Comparison of ENCODE assay signal across 20 mouse cellular contexts in the genomic region with DNA sequence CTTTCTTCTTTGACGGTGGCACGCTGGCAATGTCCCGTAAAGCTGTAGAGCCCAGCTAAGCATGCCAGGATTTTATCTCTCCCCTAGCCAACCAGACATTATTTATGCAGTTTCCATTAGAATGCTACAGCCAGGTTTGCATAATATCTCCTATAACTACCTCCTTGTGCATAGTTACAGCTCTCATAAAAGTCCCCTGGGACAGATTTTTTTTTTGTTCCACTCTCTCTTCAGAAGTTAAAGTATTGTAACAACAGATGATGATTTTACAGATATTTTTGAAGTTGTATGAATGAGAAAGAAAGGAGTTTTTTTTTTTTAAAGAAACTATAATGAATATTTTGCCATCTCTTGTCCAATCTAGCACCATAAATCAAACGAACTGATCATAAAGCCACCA.
DNase-seq lines count a peak whose midpoint lies in the region; ATAC-seq lines count a peak whose summit lies in the region.
"Had no signal": no experiment of that assay in that cellular context is flagged by ENCODE, and none has a peak within 500 bp of the region (broad histone marks: within the 10 kb centered on the region; RNA-seq: fewer than 3 reads in every experiment).

No protein-coding gene starts in this region.

- DNase-seq in hindbrain, embryonic 14.5 days (ENCODE audit: low spot score), result no peak
- no peak for DNase-seq in hindbrain, embryonic 10.5 days (ENCODE audit: low spot score)
- no peak for DNase-seq in limb, embryonic 10.5 days (ENCODE audit: low spot score)
- DNase-seq in fat pad, adult 2 months (ENCODE audit: extremely low read depth, low read depth, low spot score), result peak; percentile 39
- DNase-seq in heart, postnatal 36 days, result no peak
- DNase-seq: adrenal gland, postnatal 14 days; cerebellum, adult 11-12 months; cerebellum, adult 9-10 months; cerebellum, postnatal 25 days; forebrain, postnatal 0 days; gastrocnemius, postnatal 14 days; heart, adult 2 months had no signal

- H3K36me3 ChIP-seq in hindbrain, embryonic 14.5 days (replicated peaks; ENCODE audit: control insufficient read depth, insufficient read depth), result no peaks in the 10 kb centered on the region
- no peaks in the 10 kb centered on the region for H3K36me3 ChIP-seq in hindbrain, embryonic 10.5 days
- no peaks in the 10 kb centered on the region for H3K36me3 ChIP-seq in limb, embryonic 12.5 days
- H3K36me3 ChIP-seq in limb, embryonic 10.5 days, result no peaks in the 10 kb centered on the region
- no peaks in the 10 kb centered on the region for H3K36me3 ChIP-seq in heart, embryonic 12.5 days
- H3K36me3 ChIP-seq: embryonic facial prominence, embryonic 13.5 days; hindbrain, embryonic 15.5 days had no signal

- H3K27me3 ChIP-seq in hindbrain, embryonic 14.5 days (ENCODE audit: control insufficient read depth, insufficient read depth, low read length), result no peaks in the 10 kb centered on the region
- no peaks in the 10 kb centered on the region for H3K27me3 ChIP-seq in hindbrain, embryonic 10.5 days (ENCODE audit: insufficient read depth, poor library complexity, severe bottlenecking)
- H3K27me3 ChIP-seq in limb, embryonic 12.5 days, result no peaks in the 10 kb centered on the region
- H3K27me3 ChIP-seq in limb, embryonic 10.5 days (ENCODE audit: low read depth, poor library complexity, severe bottlenecking), result no peaks in the 10 kb centered on the region
- H3K27me3 ChIP-seq in heart, embryonic 12.5 days (replicated peaks), result no peaks in the 10 kb centered on the region
- H3K27me3 ChIP-seq: embryonic facial prominence, embryonic 13.5 days; forebrain, embryonic 13.5 days; hindbrain, embryonic 15.5 days; Patski had no signal

- H3K27ac ChIP-seq in hindbrain, embryonic 14.5 days, result 0 out of 2 replicates have a peak overlapping the region, but pooled peaks have one; percentile 28
- no peak overlapping the region for H3K27ac ChIP-seq in hindbrain, embryonic 10.5 days
- 0 out of 2 replicates have a peak overlapping the region, but pooled peaks have one; percentile 51 for H3K27ac ChIP-seq in limb, embryonic 12.5 days
- H3K27ac ChIP-seq in limb, embryonic 10.5 days, result no peak overlapping the region
- H3K27ac ChIP-seq in heart, embryonic 12.5 days (ENCODE audit: poor library complexity, severe bottlenecking), result no peak overlapping the region
- H3K27ac ChIP-seq: embryonic facial prominence, embryonic 13.5 days; forebrain, embryonic 13.5 days; heart, adult 2 months; hindbrain, embryonic 15.5 days had no signal

- no peaks in the 10 kb centered on the region for H3K9me3 ChIP-seq in hindbrain, embryonic 14.5 days (ENCODE audit: control insufficient read depth, low read length)
- H3K9me3 ChIP-seq in hindbrain, embryonic 10.5 days, result no peaks in the 10 kb centered on the region
- no peaks in the 10 kb centered on the region for H3K9me3 ChIP-seq in limb, embryonic 12.5 days
- no peaks in the 10 kb centered on the region for H3K9me3 ChIP-seq in limb, embryonic 10.5 days (replicated peaks)
- H3K9me3 ChIP-seq in heart, embryonic 12.5 days (replicated peaks), result no peaks in the 10 kb centered on the region
- H3K9me3 ChIP-seq: embryonic facial prominence, embryonic 13.5 days; forebrain, embryonic 13.5 days; hindbrain, embryonic 15.5 days had no signal

- no peak overlapping the region for H3K9ac ChIP-seq in hindbrain, embryonic 14.5 days
- no peak overlapping the region for H3K9ac ChIP-seq in limb, embryonic 12.5 days (replicated peaks)
- no peak overlapping the region for H3K9ac ChIP-seq in heart, embryonic 12.5 days
- H3K9ac ChIP-seq: embryonic facial prominence, embryonic 13.5 days; forebrain, embryonic 13.5 days; forebrain, postnatal 0 days; hindbrain, embryonic 15.5 days had no signal

- no peak for ATAC-seq in hindbrain, embryonic 14.5 days (ENCODE audit: low FRiP score)
- no peak for ATAC-seq in limb, embryonic 12.5 days (ENCODE audit: insufficient number of reproducible peaks, insufficient read depth, low FRiP score, low TSS enrichment, low read depth)
- no peak for ATAC-seq in heart, embryonic 12.5 days (ENCODE audit: insufficient number of reproducible peaks, low FRiP score)
- ATAC-seq: activated CD4-positive, CD25-positive, alpha-beta regulatory T cell, adult 4 months; forebrain, embryonic 13.5 days; forebrain, postnatal 0 days; Patski had no signal

- peaks cover 43% of the 10 kb centered on the region for H3K4me1 ChIP-seq in hindbrain, embryonic 14.5 days (replicated peaks; ENCODE audit: control insufficient read depth, insufficient read depth, low read length)
- H3K4me1 ChIP-seq in hindbrain, embryonic 10.5 days (replicated peaks), result peaks cover 50% of the 10 kb centered on the region
- H3K4me1 ChIP-seq in limb, embryonic 12.5 days (replicated peaks), result peaks cover 21% of the 10 kb centered on the region
- H3K4me1 ChIP-seq in limb, embryonic 10.5 days, result peaks cover 37% of the 10 kb centered on the region
- peaks cover 27% of the 10 kb centered on the region for H3K4me1 ChIP-seq in heart, embryonic 12.5 days (replicated peaks)

- WGBS in hindbrain, embryonic 14.5 days, result 58% methylated on average over 4 of the region's 4 CpGs
- WGBS in hindbrain, embryonic 10.5 days, result 85% methylated on average over 4 of the region's 4 CpGs
- WGBS in limb, embryonic 12.5 days, result 45% methylated on average over 4 of the region's 4 CpGs
- WGBS in limb, embryonic 10.5 days, result 69% methylated on average over 4 of the region's 4 CpGs
- WGBS in heart, embryonic 12.5 days, result 75% methylated on average over 4 of the region's 4 CpGs

- H3K4me3 ChIP-seq in hindbrain, embryonic 14.5 days (replicated peaks; ENCODE audit: low read length), result no peak overlapping the region
- no peak overlapping the region for H3K4me3 ChIP-seq in hindbrain, embryonic 10.5 days
- no peak overlapping the region for H3K4me3 ChIP-seq in limb, embryonic 12.5 days (replicated peaks)
- H3K4me3 ChIP-seq in limb, embryonic 10.5 days, result no peak overlapping the region
- no peak overlapping the region for H3K4me3 ChIP-seq in heart, embryonic 12.5 days
- H3K4me3 ChIP-seq: embryonic facial prominence, embryonic 13.5 days; forebrain, embryonic 13.5 days; heart, adult 2 months; hindbrain, embryonic 15.5 days had no signal

- intact Hi-C loops in heart, postnatal 36 days (cut with DNase I), result no loop called here

- no peak overlapping the region for H3K4me2 ChIP-seq in hindbrain, embryonic 14.5 days (replicated peaks)
- no peak overlapping the region for H3K4me2 ChIP-seq in limb, embryonic 12.5 days
- H3K4me2 ChIP-seq in heart, embryonic 12.5 days, result no peak overlapping the region
- H3K4me2 ChIP-seq: embryonic facial prominence, embryonic 13.5 days; forebrain, embryonic 13.5 days; heart, embryonic 11.5 days; hindbrain, embryonic 15.5 days had no signal

Comparison
In these comparisons a context has a peak if more than half of its experiments do, and no peak if none do; other contexts are left out.
1. H3K27ac ChIP-seq: peak in hindbrain, embryonic 14.5 days (single experiment) and limb, embryonic 12.5 days (single experiment); none in hindbrain, embryonic 10.5 days (single experiment), limb, embryonic 10.5 days (single experiment) and heart, embryonic 12.5 days (single experiment).